Mouse (Mus musculus) ES-E14 (cell line): ENCODE data around the gene Mthfd2. TPM values are rescaled to one million over a fixed set of nuclear protein-coding genes. Genes with fewer than 3 reads are reported as not detected.

Source experiments
- DNase-seq: peaks from one replicate; pipeline ENCODE4 v3.0.0-alpha.2; 2013; ENCODE audit warnings: low read depth, low spot score
- H3K27ac ChIP-seq: 2 replicates; pipeline ENCODE4 v1.5.1; 2012; ENCODE audit warnings: low read depth, mild to moderate bottlenecking, low read length, moderate library complexity, mixed read lengths; ENCODE audit not compliant: poor library complexity, insufficient read depth, severe bottlenecking
- H3K36me3 ChIP-seq: 2 replicates; pipeline ENCODE4 v1.6.1; 2012; ENCODE audit warnings: mild to moderate bottlenecking, low read length, moderate library complexity, mixed read lengths; ENCODE audit not compliant: control insufficient read depth, poor library complexity, insufficient read depth, severe bottlenecking
- H3K4me1 ChIP-seq, 2 experiments: fragments of 150-350 bp in 1 of 2; sonication (generic) in 1 of 2; 2 replicates each; pipeline ENCODE4 v1.6.1; 2012; ENCODE audit warnings: low read length in 2 of 2, mild to moderate bottlenecking in 1 of 2, mixed read lengths in 1 of 2; ENCODE audit not compliant: control insufficient read depth in 2 of 2, insufficient read depth in 2 of 2, poor library complexity in 1 of 2
- H3K4me3 ChIP-seq, 2 experiments: fragments of 150-350 bp in 1 of 2; sonication (generic) in 1 of 2; 2 replicates each; pipeline ENCODE4 v1.5.1; 2012; ENCODE audit warnings: low read length in 2 of 2, low read depth in 1 of 2, mild to moderate bottlenecking in 1 of 2, mixed read lengths in 1 of 2; ENCODE audit not compliant: insufficient read depth in 1 of 2, poor library complexity in 1 of 2, severe bottlenecking in 1 of 2
- H3K9ac ChIP-seq: 2 replicates; pipeline ENCODE4 v1.6.1; 2012; ENCODE audit warnings: low read depth, mild to moderate bottlenecking, low read length, mixed read lengths; ENCODE audit not compliant: poor library complexity, insufficient read depth, severe bottlenecking
- H3K9me3 ChIP-seq: fragments of 150-350 bp; sonication (generic); 2 replicates; pipeline ENCODE4 v1.6.1; 2012; ENCODE audit warnings: low read depth, mild to moderate bottlenecking, low read length; ENCODE audit not compliant: control insufficient read depth, insufficient read depth
- CHD2 ChIP-seq: IDR thresholded peaks from 2 replicates; pipeline ENCODE4 v1.6.1; 2014; ENCODE audit warnings: mild to moderate bottlenecking, low read depth, low read length, inconsistent platforms
- HCFC1 ChIP-seq: IDR thresholded peaks from 2 replicates; pipeline ENCODE4 v1.6.1; 2012; ENCODE audit warnings: low read length, inconsistent platforms, borderline replicate concordance; ENCODE audit not compliant: insufficient read depth
- MAFK ChIP-seq: IDR thresholded peaks from 2 replicates; pipeline ENCODE4 v1.6.1; 2014; ENCODE audit warnings: mild to moderate bottlenecking, low read depth, low read length, inconsistent platforms; ENCODE audit not compliant: insufficient read depth
- ZC3H11A ChIP-seq: IDR thresholded peaks from 2 replicates; pipeline ENCODE4 v1.6.1; 2012; ENCODE audit warnings: low read depth, mild to moderate bottlenecking, inconsistent platforms, low read length, borderline replicate concordance
- ZNF384 ChIP-seq: IDR thresholded peaks from 2 replicates; pipeline ENCODE4 v1.6.1; 2012; ENCODE audit warnings: low read depth, low read length, inconsistent platforms
- in situ Hi-C, 2 experiments: fragments of 600-800 bp; cut with MboI; formaldehyde crosslinking; loops; one replicate each; pipeline ENCODE4 v1.15.1; 2025; ENCODE audit warnings: low sequenced_read_pairs in 2 of 2, inconsistent platforms in 1 of 2; ENCODE audit not compliant: unreplicated experiment in 2 of 2
- total RNA-seq: library from RNA; depleted of rRNA; stranded (reverse); fragments of 300-350 nt; gene quantifications from 2 replicates; pipeline ENCODE4 v1.2.3, GENCODE M21; 2012; rRNA removed

Mthfd2 gene
- total RNA-seq, 1 experiment = 73.0 TPM

GRCm38 (mm10) chr6:83268144-83269010, 57.3 kb downstream of the Mthfd2 start:
- Histone ChIP-seq H3K4me3 (peak overlapping the region; percentile 76), H3K9ac (peak overlapping the region; percentile 53), H3K9me3 (no peaks in the 10 kb centered on the region), H3K36me3 (no peaks in the 10 kb centered on the region), H3K4me1 (no peaks in the 10 kb centered on the region), H3K27ac (no peak overlapping the region)
- in situ Hi-C loops = no loop called here
- TF ChIP-seq CHD2 = no peak
- no peak for TF ChIP-seq HCFC1
- no peak for TF ChIP-seq ZNF384
- no peak for TF ChIP-seq ZC3H11A
- no peak for TF ChIP-seq MAFK
- DNase-seq = peak; percentile 39

- H3K27ac ChIP-seq = no peak overlapping the region
- no peak for TF ChIP-seq ZC3H11A
- no peak for TF ChIP-seq CHD2
- no peak for TF ChIP-seq MAFK
- no peak for TF ChIP-seq ZNF384
- no peak for TF ChIP-seq HCFC1
- H3K4me1 ChIP-seq = no peaks in the 10 kb centered on the region
- no peak for DNase-seq
- H3K9ac ChIP-seq = no peak overlapping the region
- in situ Hi-C loops = no loop called here
- H3K9me3 ChIP-seq = no peaks in the 10 kb centered on the region
- no peaks in the 10 kb centered on the region for H3K36me3 ChIP-seq
- no peak overlapping the region for H3K4me3 ChIP-seq
Observed at GRCm38 (mm10) chr6:83267616-83268015, 58.1 kb downstream of the Mthfd2 start.

GRCm38 (mm10) chr6:83265653-83266052, 60.1 kb downstream of the Mthfd2 start:
- no peak for DNase-seq
- Histone ChIP-seq H3K27ac (no peak overlapping the region), H3K4me3 (no peak overlapping the region), H3K9me3 (no peaks in the 10 kb centered on the region), H3K9ac (no peak overlapping the region), H3K36me3 (no peaks in the 10 kb centered on the region), H3K4me1 (no peaks in the 10 kb centered on the region)
- in situ Hi-C loops = no loop called here
- TF ChIP-seq HCFC1 = no peak
- TF ChIP-seq MAFK = no peak
- no peak for TF ChIP-seq ZC3H11A
- no peak for TF ChIP-seq CHD2
- TF ChIP-seq ZNF384 = no peak

DNA sequence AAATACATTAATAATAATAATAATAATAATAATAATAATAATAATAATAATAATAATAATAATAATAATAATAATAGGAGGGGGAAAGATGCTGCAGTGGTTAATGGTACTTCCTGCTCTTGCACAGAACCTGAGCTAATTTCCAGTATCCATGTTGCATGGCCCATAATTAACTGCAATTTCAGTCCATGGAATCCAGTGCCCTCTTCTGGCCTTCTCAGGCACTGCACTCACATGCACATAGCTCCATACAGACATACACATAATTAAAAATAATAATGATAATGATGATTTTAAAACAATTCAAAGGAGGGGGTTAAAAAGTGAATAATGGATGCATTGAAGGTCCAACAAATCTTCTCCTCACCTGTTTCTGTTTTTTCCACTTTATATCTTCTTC, 60.5 kb downstream of the Mthfd2 start:
- H3K27ac ChIP-seq = no peak overlapping the region
- H3K4me3 ChIP-seq = no peak overlapping the region
- H3K9me3 ChIP-seq = no peaks in the 10 kb centered on the region
- TF ChIP-seq ZC3H11A (peak; percentile 75; the same call in 1 of the 2 replicates), CHD2 (no peak)
- H3K4me1 ChIP-seq = no peaks in the 10 kb centered on the region
- peak; percentile 40 for DNase-seq
- no peak overlapping the region for H3K9ac ChIP-seq
- H3K36me3 ChIP-seq = no peaks in the 10 kb centered on the region
- in situ Hi-C loops = no loop called here

DNA sequence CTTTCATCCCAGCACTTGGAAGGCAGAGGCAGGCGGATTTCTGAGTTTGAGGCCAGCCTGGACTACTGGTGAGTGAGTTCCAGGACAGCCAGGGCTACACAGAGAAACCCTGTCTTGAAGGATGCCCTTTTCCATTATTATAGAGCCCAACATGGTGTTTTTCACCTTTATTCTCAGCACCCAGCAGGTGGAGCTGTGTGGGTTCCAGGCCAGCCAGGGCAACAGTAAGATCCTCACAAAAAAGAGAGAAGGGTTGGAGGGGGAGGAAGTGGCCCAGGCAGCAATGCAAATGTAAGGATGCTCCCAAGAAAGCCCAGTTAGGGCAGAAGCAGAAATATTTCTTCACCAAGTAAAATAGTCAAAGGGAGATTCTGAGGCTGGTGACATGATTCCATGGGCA, 61.2 kb downstream of the Mthfd2 start:
- Histone ChIP-seq H3K9me3 (no peaks in the 10 kb centered on the region), H3K4me1 (no peaks in the 10 kb centered on the region), H3K9ac (no peak overlapping the region), H3K27ac (no peak overlapping the region), H3K4me3 (no peak overlapping the region), H3K36me3 (no peaks in the 10 kb centered on the region)
- DNase-seq = peak; percentile 19
- TF ChIP-seq HCFC1 (no peak), ZNF384 (no peak), CHD2 (no peak), MAFK (no peak), ZC3H11A (no peak)
- in situ Hi-C loops = no loop called here

Other genes starting within 250 kb of the Mthfd2 start
- 12.7 and 14.7 TPM in 2 replicates for gene Pcgf1, start 248.0 kb downstream of the Mthfd2 start, total RNA-seq
- 0.42 and 0.62 TPM in 2 replicates for gene Lbx2, start 239.5 kb downstream of the Mthfd2 start, total RNA-seq
- gene Ccdc142, start 224.3 kb downstream of the Mthfd2 start, total RNA-seq = 4.6 and 4.7 TPM in 2 replicates
- 1.3 and 1.8 TPM in 2 replicates for gene Gm42688, start 224.3 kb downstream of the Mthfd2 start, total RNA-seq
- 50.5 and 53.9 TPM in 2 replicates for gene Mrpl53, start 216.9 kb downstream of the Mthfd2 start, total RNA-seq
- gene Mogs, start 210.4 kb downstream of the Mthfd2 start, total RNA-seq = 42.3 and 92.6 TPM in 2 replicates
- 47.5 and 63.8 TPM in 2 replicates for gene Wbp1, start 204.3 kb downstream of the Mthfd2 start, total RNA-seq
- gene Ino80b, start 200.5 kb downstream of the Mthfd2 start, total RNA-seq = 19.2 and 21.2 TPM in 2 replicates
- gene Rtkn, start 190.4 kb downstream of the Mthfd2 start, total RNA-seq = 20.0 and 32.4 TPM in 2 replicates
- gene Wdr54, start 169.5 kb downstream of the Mthfd2 start, total RNA-seq = 3.7 and 4.3 TPM in 2 replicates
- gene 1700003E16Rik, start 169.5 kb downstream of the Mthfd2 start, total RNA-seq = 0.31 and 0.53 TPM in 2 replicates
- gene Dctn1, start 160.0 kb downstream of the Mthfd2 start, total RNA-seq = 40.6 and 41.7 TPM in 2 replicates
- 100 and 104 TPM in 2 replicates for gene Slc4a5, start 106.1 kb downstream of the Mthfd2 start, total RNA-seq
- 32.9 and 53.4 TPM in 2 replicates for gene Mob1a, start 108 bp upstream of the Mthfd2 start, total RNA-seq
- gene Bola3, start 23.2 kb upstream of the Mthfd2 start, total RNA-seq = 13.1 and 24.5 TPM in 2 replicates
- gene Tet3, start 133.2 kb upstream of the Mthfd2 start, total RNA-seq = 5.1 and 6.0 TPM in 2 replicates
- 21.4 and 21.9 TPM in 2 replicates for gene Dguok, start 181.1 kb upstream of the Mthfd2 start, total RNA-seq
- gene Actg2, start 210.4 kb upstream of the Mthfd2 start, total RNA-seq = 1.6 and 6.6 TPM in 2 replicates
- gene Stambp, start 246.8 kb upstream of the Mthfd2 start, total RNA-seq = 2.0 and 2.3 TPM in 2 replicates